Mouse (Mus musculus): ENCODE data around the gene Adamtsl5.
"Not testable (repeated sequence)": the region's sequence is repeated elsewhere in the genome, so short reads cannot be mapped to it uniquely, and the experiment has no call there.

Adamtsl5 gene

DNA sequence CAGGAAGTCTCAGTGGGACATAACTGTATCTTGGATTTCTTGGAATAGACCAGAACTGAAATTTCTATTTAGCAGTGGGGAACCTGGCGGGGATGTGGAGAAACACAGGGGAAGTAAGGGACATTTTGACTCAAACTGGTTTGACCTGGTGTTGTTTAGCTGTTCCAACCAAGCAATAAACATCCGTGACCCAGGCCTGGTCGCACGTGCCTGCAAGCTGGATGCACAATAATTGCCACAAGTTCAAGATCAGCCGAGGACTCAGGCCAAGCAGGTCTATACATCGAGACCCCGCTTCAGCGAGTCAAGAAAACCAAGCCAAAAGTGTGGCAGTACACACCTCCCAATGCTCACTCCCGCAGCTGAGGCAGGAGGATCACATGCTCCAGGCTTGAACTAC is 23.8 kb upstream of the Adamtsl5 start:
- no peak for DNase-seq

DNA sequence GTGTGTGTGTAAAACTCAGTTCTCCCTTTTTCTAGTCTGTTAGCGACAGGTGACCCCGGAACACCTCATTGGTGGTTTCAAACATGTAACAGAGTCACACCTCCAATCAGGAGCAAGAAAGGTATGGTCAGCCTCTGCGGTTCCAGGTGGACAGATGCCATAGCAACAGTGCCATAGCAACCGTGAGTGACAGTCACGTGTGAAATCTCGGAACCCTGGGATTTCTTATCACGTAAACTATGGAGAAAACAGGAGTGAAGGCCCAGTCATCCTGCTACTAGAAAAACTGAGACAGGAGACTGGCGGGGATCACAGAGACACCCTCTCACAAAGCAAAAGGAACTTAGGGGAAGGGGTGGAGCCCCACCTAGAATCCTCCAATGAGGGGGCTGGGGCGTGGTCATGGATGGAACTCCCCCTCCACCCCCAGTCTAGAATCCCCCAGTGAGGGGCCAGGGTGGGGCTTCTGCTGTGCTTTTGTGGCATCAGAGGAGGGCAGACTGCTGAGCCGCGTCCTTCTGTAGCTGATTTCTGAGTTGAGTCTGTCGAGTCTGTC is 23.3 kb upstream of the Adamtsl5 start:
- peak; percentile 50 for DNase-seq

DNA sequence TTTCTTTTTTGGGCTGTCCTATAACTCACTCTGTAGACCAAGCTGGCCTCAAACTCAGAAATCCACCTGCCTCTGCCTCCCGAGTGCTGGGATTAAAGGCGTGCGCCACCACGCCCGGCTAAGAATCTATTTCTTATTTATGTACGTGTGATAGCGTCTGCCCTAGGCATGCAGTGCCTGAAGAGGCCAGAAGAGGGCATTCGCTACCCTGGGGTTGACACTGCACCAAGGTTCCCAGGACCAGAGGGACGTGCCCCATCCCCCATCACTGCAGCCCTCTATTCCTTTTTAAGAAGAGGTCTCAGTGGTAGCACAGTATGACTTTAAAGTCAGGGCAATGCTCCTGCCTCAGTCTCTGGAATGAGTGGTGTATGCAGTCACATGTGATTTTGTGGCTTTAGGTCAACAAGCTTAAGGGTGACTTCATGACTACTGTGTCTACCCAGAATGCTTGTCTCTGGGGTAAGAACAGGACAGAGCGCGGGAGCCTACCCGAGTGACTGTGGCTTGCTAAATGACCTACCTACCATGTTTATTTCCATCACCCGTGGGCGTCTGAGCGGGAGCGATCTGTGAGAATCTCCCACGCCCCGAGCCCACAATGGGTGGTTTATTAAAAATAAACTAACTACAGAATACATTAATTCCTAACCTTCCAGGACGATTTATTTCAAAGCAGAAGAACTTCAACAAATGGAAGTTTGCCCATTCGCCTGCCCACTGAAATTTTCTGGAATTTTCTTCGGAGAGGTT is 22.0 kb upstream of the Adamtsl5 start:
- DNase-seq: no peak

DNA sequence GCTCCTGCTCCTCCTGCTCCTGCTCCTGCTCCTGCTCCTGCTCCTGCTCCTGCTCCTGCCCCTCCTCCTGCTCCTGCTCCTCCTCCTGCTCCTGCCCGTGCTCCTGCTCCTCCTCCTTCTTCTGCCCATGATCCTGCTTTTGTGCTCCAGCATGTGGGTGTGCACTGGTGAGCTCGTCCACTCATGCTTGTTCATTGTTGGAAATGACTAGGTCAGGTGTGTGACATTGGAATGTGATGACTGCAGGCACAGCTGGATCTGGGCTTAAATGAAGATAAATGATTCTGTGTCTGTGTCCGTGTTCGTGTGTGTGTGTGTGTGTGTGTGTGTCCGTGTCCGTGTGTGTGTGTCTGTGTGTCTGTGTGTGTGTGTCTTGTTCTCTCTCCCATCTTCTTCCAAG is 20.2 kb upstream of the Adamtsl5 start:
- no peak for DNase-seq

DNA sequence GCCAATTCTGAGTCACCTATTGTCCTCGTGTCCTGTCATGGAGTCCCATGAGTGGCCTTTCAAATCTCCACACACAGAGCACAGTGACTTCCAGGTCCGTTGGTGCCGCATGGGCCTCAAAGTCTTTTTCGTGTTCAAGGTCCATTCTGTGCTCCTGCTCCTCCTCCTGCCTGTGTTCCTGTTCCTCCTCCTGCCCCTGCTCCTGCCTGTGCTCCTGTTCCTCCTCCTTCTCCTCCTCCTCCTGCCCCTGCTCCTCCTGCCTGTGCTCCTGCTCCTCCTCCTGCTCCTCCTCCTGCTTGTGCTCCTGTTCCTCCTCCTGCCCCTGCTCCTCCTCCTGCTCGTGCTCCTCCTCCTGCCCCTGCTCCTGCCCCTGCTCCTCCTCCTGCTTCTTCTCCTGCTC is 19.7 kb upstream of the Adamtsl5 start:
- DNase-seq: no peak

DNA sequence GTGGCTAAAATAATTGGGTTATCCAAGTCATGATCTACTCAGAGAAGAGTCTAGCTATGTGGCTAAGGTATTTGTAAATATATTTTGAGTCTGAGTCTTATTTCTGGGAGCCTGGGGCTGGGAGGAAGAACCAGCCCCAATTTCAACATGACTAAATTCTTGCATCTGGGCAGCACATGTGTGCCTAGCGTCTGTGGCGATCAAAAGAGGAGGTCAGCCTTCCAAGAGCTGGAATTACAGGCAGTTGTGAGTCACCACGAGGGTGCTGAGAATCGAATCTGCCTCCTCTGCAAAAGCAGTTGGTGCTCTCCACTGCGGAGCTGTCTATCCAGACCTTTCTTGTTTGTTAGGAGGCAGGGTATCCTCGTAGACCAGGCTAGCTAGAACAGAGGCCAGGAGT is 17.5 kb upstream of the Adamtsl5 start:
- no peak for DNase-seq

DNA sequence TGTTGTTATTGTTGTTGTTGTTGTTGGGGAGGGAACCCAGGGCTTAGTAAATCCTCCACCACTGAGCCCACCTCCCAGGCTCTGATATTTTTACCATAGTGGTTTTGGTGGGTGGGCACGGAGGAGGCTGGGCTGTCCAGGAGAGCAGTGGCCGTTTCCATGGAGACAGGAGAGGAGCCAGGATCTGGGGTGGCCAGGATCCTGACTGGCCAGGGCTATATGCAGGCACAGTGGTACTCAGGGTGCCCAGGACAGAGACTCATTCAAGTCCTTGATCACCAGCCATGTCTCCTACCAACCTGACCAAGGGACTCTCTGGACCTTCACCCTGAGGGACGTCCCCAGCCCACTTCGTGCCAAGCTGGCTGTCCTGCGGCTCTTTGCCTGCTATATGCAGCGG is 15.5 kb upstream of the Adamtsl5 start:
- no peak for DNase-seq

DNA sequence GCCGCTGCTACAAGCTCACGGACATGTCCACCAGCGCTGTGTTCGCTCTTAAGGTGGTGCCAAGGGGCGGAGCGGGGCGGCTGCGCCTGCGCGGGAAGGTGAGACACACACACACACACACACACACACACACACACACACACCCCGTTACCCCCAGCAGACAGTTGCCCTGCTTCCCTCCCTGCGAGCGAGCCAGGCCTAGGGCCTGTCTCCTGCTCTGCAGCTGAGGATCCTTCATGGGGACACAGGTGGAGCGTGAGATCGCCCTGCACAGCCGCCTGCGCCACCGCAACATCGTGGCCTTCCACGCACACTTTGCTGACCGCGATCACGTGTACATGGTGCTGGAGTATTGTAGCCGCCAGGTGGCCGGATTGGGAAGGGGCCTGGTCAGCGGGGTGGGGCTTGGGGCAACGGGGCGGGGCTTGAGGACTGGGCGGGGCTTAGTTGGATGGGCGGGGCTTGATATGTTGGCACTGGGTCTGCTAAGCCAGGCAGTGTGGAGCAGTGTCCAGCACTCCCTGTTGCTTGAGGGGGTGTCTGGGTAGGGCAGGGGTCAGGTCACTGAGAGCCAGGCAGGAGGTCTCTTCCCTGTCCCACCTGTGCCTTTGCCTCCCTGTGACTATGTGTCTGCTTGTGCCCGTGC is 9.9 kb upstream of the Adamtsl5 start:
- peak; percentile 26 for DNase-seq

DNA sequence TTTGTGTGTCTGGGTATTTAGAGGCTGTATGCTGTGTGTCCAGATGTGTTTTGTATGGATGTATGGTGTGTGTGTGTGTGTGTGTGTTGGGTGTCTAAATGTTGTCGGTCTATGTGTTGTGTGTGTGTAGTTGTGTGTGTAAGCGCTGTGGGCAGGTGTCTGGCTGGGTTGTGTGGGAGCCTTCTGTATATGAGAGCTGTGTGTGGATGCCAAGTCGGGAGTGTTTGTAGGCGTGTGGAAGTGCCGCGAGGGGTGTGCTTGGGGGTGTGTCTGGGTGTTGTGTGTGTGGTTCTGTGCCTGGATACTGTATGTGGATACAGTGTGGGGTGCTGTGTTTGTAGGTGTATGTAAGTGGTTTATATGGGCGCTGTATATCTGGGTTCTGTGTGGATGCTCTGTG is 9.1 kb upstream of the Adamtsl5 start:
- DNase-seq: no peak

DNA sequence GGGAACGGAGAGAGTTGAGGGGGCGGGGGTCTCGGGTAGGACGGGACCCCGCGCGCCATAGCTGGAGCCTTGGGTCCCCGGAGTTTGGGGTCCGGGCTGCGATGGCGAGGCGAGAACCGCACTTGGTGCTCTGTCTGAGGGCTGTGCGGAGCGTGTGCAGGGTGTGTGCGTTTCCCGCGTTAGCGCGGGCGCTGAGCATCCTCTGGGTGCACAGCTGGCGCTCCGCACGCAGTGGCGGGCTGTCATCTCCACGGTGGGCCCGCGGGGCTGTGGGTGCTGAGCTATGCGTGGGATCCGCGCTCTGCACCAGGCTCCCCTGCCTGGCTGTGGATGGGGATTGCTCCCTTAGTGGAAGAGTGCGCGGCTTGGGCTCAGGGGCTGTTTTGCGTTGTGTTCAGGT is 8.5 kb upstream of the Adamtsl5 start:
- DNase-seq: no peak

DNA sequence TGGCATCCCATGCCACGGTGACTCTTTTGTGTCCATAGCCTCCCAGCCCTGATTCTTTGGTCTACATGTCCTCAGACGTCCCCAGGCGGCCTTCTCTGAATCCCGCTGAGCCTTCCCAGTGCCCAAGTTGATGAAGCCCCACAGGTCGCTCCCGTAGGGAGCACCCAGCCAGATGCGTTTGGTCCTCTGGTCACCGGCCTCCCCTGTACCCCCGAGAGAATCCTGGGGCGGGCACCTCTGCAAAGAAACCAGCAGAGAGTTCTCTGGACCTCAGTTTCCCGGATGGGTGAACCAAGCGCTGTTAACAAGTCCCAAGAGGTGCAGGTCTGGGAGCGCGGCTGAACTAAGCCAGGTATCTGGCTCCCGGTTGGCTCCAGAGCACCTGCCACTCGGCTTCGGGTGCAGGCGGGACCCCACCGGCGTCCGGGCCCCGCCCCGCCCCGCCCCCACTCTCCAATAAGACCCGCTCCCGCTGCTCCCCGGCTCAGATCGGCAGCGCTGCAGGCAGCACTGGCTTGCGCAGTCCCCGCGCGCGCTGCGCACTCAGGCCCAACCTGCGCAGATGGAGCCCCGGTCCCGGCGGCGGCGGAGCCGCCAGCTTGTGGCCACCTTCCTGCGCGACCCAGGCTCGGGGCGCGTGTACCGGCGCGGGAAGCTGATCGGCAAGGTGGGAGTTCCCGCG is 7.9 kb upstream of the Adamtsl5 start, which contains the start of gene Plk5:
Plk5 (plus strand) TSS at position 459 of the 682 bp plus-strand sequence.
- DNase-seq: no peak

DNA sequence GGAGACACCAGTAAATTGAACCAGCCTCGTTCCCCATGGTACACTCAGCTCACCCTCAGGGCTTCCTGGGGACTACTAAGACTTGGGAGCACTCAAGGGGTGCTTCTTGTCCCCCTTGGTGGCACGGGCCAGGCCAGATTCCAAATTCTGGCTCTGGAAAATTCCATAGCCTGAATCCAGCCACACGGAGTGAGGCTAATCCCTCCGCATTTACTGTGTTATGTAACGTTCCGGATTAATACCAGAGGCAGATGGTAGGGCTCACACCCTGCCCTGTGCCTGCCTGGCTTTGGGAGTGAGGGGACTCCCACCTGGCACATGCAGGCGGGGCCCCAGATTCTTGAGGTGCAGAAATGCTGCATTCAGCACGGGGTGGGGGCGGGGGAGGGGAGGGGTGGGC is 7.2 kb upstream of the Adamtsl5 start:
- DNase-seq: no peak

DNA sequence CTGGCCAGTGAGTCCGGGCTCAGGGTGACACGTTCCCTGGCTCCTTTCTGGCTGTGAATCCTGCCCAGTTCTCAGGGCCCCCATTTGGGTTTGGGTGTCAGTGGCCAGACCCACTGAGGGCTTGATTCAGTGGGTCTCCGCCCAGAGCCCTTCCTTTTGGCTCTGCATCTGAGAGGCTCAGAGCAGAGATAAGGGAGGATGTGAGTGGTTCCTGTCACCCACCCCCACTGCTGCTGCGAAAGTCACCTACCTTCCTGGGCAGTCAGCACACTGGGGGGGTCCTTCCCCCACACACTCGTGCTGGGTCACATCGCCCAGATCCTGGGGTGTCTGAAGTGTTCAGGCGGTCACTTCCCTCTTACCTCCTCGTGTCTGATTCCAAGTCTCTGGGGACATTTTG is 4.5 kb upstream of the Adamtsl5 start:
- no peak for DNase-seq

DNA sequence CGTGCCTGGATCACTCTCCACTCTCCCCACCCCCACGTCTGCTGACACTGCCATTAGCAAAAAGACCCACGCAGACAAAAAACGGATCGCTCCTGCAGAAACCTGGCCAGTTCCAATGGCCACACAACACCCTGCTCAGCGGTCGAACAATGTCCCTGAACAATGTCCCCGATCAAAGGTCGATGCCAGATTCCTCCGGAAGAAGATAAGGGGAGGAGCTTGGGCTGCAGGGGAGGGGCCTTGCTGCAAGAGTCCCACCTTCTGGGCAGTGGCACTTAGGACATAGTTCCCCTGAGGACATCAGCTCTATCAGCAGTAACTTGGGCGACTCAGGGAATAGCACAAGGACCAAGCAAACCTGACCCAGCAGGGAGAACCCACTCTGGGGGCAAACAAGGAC is 3.7 kb upstream of the Adamtsl5 start:
- DNase-seq: peak; percentile 30

DNA sequence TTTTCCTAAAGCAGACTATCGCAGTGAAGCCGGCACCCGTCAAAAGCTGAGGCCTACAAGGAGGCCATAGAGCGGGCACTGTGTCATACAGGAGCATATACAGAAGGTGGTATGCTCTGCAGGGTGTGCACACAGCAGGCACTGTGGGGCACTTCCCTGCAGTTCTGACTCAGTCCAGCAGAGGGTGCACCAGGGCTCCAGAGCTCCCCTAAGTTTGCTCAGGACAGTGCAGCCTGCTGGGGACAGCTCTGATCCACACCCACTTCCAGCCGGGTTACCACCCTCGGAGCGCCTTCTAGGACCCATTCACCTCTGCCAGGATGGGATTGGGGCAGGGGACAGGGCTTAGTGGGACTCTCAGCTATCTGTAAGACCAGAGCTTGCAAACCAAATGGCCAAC is 2.1 kb upstream of the Adamtsl5 start:
- DNase-seq: peak; percentile 87

DNA sequence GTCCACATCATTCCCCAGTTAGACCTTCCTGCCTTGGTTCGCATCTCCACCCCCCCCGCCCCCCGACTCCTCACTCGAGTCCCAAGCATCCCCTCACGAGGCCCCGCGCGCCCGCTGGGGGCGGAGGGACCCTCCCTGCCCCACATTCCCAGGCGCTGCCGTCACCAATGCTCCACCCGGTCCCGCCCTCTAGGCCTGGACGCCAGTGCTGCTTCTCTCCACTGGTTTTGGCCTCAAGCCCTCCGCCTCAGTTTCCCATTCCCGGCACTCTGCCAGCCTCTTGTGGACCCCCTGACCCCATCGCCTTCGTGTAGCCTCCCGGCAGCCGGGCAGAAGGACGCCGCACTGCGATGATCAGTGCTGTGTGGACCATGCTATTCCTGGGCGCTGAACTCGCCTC is 769 bp upstream of the Adamtsl5 start:
- peak; percentile 31 for DNase-seq

DNA sequence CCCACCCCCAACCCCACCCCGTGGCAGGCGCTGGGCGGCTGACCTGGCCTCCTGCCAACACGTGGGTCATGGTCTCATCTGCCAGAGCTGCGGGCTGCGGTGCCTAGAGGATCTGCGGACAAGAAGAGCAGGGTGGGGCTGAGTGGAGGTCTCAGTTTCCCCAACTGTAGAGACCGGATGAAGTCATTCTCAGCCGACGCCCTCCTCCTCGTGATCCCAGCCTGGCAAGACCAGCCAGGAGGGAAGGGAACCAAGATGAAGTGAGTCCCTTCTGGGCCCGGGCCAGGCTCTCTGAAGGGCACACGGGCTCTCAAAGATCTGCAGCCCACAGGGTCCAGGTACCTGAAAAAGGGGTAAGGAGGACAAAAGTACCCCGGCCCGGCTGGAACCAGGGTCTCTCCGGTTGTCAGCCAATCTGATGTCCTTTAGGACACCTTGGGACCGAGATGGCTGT is 671 bp downstream of the Adamtsl5 start:
- peak; percentile 33 for DNase-seq

DNA sequence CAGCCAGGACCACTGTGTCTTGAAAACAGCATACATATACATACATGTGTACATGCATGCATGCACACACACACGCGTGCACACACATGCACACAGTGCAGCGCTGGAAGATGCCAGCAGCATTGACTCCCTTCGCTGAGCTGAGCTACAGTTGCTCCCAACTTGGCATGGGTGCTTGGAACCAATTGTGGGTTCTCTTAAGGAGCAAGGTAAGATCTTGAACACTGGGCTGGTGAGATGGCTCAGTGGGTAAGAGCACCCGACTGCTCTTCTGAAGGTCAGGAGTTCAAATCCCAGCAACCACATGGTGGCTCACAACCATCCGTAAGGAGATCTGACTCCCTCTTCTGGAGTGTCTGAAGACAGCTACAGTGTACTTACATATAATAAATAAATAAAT is 2.3 kb downstream of the Adamtsl5 start:
- not testable (repeated sequence) for DNase-seq

DNA sequence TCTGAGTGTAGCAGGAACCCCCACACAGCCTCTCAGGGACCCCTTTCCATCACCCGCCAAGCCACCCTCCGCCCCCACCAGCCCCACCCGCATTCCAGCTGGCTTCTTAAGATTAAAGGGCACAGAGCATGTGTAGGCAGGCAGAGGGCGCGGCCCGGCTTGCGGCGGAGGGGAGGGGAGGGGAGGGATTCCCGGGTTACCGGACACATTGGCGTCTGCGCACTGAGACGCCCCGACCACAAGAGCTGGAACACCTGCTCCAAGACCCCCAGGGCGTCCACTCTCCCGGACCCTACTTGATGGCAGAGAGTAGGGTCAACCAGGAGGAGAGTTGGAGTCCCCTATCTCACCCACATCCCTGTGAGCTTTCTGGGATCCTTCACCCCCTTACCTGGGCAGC is 3.1 kb downstream of the Adamtsl5 start:
- peak; percentile 92 for DNase-seq

DNA sequence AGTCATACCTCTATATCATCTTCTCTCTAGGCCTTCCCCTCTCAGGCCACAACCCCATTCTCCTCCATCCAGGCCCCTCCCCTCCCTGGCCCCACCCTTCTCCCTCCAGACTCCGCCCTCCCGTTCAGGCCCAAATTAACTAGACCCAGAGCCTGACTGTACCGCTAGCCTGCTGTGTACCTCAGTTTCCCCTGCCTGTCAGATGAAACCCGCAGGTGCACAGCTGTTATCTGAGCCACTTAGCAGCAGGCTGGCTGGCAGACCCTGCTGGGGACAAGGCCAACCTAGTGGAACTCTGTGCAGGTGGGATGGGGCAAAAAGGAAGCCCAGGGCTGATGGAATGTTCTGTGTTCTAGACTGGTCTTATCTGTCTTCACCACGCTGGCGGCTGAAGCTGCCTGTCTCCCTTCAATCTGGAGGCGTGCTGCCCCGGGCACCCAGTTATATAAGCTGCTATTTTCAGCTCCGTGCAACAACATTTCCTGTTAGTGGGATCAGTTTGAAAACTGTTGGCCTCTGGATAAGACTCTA is 4.0 kb downstream of the Adamtsl5 start:
- DNase-seq: peak; percentile 91

DNA sequence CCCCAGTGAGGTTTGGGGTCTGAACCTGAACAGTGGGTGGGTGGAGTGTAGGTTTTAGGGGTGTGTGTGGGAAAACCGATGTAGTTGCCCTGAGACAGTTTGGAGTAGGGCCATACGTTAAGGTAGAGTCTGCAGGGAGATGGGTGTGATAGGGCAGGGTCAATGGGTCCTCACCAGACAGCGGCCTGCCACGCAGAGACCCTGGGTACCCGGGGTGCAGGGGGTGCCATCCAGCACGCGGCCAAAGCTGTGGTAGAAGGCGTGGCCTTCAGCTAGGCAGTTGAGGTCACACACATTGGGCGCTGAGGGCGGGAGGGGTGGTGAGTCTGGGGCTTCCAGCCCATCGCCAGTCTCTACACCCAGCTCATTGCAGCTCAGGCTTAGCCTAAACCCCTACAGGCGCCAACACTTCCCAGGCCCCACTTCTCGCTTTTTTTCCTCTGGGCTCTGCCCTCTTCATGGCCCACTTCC is 4.8 kb downstream of the Adamtsl5 start:
- no peak for DNase-seq

DNA sequence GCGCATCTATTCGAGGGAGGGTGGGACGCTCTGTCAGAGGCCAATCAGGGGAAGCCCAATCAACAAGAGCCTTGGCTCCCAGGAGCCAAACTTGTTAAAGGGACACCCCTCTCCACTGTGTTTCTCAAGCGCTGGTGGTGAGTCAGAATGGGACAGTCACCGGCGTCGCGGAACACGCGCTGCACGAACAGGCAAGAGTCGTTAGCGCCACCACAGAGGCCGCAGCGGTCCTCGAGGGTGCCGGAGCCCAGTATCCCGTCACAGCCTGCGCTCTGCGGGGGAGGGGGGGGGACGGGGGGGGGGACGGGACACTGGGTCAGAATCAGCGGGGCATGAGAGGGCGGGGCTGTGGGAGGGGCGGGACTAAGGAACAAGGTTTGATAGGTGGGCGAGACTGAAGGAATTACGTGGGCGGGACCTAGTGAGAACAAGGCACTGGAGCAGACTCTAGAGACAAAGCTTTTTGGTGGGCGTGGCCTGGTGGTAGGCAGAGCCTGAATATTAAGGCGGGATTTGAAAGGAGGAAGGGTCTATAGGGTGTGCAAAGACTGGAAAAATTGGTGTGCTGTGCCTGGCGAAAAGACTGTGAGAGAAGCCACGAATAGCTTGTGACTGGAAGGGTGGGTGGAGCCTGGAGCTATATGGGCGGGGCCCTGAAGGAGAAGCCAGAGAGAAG is 5.3 kb downstream of the Adamtsl5 start:
- DNase-seq: peak; percentile 85

DNA sequence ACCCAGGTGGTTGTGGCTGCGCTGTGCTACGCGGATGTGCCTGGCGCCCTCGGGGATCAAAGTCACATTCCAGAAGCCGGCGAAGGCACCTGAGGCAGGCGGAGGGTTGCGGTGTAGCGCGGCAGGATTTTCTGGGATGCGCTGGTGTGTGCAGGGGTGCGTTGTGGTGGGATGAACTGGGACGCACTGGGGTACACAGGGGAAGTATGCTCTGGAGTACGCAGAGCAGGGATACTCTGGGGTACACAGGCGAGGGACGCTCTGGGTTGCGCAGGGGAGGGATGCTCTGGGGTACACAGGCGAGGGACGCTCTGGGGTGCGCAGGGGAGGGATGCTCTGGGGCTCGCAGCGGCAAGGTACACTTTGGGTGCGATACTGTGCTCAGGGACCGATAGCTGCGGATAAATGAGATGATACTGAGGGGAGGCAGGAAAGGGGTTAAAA is 5.9 kb downstream of the Adamtsl5 start:
- no peak for DNase-seq

Measured in liver (tissue).